Mouse (Mus musculus): ENCODE measurements around the gene Hscb.

Gene Hscb

DNA sequence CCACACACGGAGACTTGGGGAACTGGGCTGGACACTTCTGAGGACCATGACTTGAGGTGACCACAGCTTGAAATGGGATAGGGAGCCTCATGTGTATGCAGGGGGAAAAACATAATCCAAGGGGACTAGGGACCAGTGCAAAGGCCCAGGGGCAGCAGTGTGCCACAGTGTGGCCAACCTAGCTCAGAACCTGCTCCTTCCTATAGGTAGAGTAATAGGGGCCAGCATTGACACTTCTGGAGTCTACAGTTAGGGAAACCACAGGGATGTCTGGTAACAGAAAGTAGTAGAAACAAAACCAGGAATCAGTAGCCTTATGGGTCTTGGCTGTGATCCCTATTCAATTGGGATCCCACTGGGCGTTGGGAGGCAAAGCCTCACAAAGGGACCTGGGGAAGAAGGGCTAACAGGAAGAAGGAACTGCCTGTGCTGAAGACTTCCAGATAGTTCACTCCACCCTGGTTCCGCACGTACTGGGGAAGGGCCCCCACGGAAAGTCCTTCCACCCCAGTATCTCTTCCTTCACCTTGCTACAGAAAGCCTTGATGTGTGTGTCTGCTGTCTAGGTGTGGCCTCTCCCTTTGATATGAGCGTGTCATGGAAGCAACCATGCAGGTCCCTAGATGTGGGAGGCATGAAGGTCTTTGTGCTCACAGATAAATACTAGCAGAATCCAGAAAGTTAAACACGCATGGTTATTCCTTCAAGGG lies 57.9 kb downstream of the Hscb start:
- no peak for DNase-seq (ENCODE audit: low spot score in 2 of 2)

DNA sequence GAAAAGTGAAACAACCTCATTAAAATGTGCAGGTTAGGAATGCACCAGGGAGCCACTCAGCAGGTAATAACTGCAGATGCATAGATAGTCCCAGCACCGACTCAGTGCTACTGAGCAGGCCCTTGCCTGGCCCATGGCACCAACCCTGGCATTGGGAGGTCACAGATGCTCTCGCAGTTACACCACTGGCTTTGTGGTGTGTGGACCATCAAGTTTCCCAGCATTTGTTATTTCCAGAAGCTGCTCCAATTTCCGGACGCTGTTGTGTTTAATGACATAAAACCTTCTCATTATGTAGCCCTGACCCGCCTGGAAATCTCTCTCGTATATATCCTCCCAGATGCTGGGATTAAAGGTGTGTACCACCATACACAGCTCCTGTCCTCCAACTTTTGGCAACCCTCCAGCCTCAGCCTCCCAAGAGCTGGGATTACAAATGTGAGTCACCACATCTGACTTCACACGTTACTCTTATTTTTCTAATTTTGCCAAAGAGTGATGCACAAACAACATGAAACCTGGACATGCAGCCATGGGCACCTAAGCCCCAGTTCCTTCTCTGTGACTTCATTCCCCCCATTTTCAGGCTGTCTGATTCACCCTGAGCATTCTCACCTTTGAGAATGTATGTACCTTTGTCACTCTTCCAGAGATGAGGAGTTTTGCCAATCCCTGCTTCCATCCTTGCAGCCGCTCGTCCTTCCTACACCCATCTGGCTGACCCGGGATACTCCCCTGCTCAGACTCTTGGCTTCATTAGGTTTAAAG lies 58.6 kb downstream of the Hscb start:
- DNase-seq (ENCODE audit: low spot score in 2 of 2) = no peak

DNA sequence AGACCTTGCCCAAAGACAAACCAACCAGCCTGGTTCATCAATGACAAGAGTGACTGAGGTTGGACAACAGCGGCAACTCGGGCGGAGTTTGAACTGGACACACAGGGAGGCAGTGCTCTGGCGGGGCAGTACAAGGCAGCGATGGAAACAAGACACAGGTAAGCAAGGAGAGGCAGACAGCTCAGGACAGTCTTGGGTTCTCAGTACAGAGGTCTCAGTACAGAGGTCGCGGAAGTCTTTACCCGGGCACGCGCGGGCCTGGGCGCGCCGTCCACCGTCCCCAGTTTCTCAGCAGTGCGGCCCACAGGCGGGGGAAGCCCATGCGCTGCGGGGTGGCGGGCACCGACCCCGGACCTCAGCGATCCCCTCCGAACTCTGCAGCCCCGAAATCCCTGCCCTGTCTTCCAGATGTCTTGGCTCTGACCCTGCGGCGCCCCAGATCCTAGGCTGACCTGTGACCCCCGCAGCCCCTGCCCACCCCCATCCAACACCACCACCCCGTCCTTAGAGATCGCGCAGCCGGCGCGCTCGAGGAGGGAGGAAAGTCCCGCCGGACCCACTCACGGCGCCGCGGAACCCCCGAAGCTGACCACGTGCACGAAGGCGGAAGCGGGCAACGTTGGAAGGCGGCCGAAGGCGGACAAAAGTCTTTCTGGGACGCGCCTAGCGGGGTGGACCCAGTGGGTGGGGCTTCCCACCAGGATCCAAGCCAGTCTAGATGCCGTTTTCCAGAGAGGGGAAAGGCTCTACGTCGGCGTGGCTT lies 59.4 kb downstream of the Hscb start, which contains the start of gene Pus1:
Pus1 (minus strand) TSS at position 662 of the 763 bp plus-strand sequence.
- peak; percentile 83 to 88 for DNase-seq (ENCODE audit: low spot score in 2 of 2)

DNA sequence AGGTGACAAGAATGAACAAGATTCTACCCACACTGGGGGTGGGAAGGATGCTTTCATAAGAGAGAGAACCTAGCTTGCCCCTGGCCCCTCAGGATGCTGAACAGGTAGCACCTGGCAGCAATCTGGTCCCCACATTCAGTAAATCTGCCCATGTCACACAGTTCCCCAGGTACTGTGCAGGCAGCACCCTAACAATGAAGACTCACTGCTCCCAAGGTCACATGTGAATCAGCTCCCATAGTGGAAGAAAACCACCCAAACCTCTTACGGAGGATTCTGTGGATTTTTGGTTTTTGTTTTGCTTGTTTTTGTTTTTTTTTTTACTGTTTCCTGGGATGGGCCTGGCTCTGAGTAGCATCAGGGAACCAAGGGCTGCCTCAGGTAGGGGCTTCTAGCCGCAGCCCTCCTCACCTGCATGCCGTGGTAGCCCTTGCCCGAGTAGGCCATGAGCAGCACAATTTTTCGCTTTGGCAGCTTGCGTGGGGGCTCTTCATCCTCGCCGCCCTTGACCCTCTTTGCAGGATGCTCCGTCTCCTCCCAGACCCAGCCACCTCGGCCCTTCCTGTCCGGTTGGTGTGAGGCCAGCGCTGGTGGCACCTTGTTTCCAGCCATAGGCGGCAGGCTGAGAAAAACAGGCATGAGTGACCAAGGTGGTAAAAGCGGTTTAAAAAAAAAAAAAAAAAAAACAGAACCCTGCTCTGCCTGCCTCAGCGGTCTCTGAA lies 60.1 kb downstream of the Hscb start:
- no peak for DNase-seq (ENCODE audit: low spot score in 2 of 2)
